Mouse (Mus musculus) mouse trophoblast stem cell (cell line): ENCODE measurements around the gene St6galnac3.

ENCODE experiments used
- in situ Hi-C, 2 experiments: fragments of 300-500 bp; cut with MseI, MboI; formaldehyde crosslinking; loops; 2 replicates in 1 of 2; 3 replicates in 1 of 2; pipeline ENCODE4 v1.15.1; 2025

Gene St6galnac3

DNA sequence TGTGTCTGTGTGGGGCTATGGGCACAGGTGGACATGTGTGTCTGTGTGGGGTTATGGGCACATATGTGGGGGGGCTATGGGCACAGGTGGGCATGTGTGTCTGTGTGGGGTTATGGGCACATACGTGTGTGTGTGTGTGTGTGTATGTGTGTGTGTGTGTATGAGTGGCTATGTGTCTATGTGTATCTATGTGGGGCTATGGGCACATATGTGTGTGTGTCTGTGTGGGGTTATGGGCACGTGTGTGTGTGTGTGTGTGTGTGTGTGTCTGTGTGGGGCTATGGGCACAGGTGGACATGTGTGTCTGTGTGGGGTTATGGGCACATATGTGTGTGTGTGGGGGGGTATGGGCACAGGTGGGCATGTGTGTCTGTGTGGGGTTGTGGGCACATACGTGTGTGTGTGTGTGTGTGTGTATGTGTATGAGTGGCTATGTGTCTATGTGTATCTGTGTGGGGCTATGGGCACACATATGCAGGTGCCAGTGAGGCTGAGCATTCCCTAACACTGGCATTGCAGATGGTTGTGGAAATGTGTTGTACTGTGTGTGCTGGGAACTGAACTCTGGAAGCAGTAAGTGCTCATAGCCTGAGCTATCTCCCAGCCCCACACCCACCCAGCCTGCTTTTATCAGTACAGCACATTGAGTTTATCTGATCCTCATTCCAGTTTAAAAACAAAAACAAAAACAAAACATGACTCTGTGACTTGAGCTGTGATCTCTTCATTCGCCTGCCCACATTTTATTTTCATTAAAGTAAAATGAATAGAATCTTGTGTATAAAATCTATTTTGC is 8.6 kb upstream of the St6galnac3 start:
- in situ Hi-C loops = no loop called here

DNA sequence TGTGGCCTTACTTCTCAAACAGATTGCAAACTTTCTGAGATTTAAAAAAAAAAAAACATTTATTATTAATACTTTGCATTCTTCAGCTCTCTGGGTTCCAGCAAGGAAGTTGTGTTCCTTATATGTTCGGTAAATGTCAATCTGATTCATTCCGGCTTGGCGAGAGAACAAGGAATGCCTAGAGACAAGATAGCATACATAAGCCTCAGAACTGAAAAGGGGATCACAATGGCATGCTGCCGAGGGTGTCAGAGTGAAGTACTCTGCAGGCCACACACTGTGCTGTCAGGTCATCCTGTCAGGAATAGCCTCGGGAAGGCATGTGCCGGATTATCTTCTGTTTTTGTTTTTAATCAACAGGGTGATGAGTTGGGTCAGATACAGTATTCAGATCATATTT is 7.8 kb upstream of the St6galnac3 start:
- in situ Hi-C loops = no loop called here

DNA sequence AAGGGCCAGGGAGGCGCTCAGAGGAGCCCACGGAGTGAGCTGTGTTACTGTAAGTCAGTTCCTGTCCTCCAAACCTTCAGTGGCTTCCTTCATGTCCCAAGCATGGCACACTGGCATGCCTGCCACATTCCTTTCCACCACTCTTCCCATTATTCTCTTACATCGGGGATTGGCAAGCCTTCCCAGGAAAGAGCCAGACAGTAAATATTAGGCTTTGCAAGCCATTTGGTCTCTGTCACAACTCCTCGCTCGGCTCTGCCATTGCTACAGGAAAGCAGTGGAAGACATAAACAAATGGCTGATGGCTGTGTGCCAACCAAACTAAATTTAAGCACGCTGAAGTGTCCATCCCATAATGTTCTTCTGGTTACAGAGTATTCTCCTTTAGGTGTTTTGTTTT is 7.1 kb upstream of the St6galnac3 start:
- in situ Hi-C loops = no loop called here

DNA sequence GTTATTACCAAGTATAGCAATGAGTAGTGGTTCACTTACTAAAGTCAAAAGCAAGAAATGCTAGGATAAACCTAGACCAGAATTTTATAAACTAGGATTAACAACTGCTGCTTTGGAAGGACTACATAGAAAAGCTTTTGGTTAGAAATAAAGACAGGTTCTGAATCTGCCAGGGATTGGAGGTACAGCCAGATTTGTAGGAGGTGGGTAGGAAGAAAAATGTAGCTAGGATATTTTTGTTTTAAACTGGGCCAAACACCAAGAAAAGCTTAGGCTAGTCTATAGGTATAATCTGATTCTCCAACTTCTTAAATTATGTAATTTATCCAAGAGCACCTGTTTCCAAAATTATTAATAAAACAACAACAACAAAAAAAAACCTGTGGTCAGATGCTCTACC is 3.6 kb upstream of the St6galnac3 start:
- in situ Hi-C loops = no loop called here

DNA sequence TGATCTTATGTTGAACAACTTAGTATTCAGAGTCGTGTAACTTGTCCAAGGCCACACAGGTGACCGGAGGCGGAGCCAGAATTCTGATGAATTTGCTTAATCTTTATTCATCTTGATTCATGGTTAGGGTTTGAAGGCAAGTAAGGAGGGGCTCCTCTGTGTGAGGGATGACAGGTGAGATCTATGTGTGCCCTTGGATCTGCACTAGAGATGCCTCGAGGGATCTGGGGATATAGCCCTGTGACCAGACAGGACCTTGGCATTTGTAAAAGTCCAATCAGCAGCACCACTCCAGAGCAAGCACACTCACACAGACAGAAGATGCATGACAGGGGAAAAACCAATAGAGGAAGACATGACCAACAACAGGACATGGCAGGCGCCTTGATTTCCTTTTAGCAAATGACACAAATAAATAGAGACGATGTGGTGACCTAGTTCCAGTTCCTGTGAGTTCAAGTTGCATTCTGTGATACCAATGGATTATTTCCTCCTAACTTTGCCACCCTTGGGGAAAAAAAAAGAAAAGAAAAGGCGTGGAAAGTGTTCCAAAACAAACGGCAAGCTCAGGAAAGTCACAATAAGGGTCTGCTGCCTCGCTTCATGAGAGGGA is 1.4 kb downstream of the St6galnac3 start:
- in situ Hi-C loops = no loop called here

DNA sequence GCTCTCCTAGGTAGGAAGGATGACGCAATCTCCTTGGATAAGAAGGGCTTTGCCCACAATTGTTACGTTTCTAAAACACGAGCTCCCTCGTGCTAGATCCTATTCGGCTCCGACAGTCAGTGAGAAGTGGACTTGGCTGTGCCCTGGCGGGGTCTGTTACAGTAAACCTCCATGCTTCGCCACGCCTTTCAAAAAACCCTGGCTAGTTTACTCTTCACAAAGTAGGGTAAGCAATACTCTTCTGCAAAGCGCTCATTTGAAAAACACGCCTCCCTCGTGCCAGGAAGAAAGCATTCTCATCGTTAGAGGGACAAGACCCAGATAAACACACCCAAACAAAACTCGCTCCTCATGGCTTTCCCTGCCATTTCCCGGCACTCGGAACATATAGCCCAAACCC is 3.4 kb downstream of the St6galnac3 start:
- in situ Hi-C loops = no loop called here

DNA sequence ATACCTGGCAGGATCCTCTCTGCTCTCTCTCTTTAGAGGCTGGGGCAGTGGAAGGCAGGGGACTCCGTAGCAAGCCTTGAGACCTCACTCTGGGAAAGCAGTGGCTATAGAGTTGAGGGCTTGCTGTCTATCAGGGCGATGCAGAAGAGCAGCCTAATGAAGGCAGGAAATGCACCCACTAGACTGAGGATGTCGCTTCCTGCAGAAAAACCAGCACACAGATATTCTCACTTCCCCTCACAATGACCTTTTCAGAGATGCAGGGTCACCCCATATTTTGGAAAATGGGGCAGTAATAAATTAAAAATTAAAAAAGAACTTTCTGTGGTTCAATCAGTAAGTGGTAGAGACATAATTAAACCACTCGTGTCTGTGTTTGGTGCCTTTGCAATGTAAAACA is 4.1 kb downstream of the St6galnac3 start:
- in situ Hi-C loops = no loop called here

DNA sequence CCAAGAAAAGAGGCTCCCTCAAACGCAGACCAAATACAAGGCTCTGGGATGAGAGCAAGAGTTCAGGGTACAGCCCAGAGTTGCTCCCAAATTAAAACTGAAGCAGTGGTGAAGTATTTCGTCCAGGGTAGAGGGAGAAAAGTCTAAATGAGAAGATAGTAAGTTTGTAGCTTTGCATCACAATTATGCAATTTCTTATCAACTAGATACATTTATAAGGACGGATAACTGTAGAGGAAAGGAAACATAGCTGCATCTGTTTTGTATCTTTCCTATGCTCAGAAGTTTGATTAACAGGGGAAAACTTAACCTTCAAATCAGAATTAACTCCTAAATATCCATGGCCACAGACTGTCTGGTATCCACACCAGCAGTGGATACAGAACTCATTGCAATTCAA is 4.7 kb downstream of the St6galnac3 start:
- in situ Hi-C loops = no loop called here

DNA sequence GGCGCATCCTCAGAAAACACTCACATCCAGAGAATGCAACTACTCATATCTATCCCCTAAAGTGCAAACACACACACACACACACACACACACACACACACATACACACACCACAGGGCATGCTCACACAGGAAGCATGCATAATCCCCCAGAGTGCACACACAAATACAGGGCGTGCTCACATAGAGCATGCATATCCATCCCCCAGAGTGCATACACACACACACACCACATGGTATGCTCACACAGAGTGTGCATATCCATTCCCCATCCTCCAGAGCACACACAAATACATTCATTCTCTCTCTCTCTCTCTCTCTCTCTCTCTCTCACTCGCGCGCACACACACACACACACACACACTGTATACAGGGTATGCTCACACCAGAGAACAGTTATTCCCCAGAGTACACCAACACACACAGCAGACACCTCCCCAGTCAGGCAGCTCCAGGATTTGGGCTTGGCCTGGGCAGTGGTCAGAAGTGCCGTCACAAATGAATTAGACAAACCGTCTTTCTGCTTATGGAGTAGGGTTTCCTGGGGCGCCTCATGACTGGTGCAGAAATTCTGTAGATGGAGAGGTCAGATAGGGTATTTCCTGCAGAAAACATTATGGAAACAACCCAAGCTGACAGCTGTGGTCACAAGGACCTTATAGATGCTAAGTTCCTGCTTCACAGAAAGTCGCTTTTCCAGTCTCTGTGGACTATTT is 5.6 kb downstream of the St6galnac3 start:
- in situ Hi-C loops = no loop called here

DNA sequence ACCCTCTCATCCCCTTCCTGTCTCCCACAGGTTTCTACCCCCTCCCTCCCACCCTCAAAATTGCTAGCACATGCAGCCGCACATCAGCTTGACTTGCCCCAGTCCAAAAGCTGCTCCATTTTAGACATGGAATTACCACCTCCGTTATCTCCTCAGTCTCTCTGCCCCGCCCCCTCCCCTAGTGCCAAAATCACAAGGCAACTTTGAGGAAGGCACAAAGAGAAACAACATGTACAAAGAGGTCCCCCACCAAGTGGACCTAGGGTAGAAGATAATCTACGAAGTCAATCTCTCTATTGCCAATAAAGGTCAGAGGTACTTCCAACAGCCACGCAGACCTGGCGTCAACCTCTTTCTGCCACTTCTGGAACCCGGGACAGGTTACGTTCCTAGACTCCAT is 6.2 kb downstream of the St6galnac3 start:
- in situ Hi-C loops = no loop called here

DNA sequence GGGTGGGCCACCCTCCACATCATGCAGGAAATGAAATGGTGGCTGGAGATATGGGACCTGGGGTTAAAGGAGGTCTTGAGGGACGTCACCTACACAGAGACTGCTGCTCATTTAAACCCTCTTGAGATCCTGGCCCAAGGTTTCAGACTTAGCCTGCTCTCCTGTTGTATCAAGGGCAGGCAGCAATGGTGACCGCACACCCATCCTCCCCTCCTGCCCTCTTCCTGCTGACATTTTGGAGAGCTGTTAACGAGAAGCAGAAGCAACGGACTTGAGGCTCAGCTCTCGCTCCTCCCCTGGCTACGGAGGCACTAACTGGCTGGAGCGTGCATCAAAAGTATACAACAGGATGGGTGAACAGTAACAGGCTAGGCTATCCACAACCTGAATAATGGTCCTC is 7.2 kb downstream of the St6galnac3 start:
- in situ Hi-C loops = no loop called here

DNA sequence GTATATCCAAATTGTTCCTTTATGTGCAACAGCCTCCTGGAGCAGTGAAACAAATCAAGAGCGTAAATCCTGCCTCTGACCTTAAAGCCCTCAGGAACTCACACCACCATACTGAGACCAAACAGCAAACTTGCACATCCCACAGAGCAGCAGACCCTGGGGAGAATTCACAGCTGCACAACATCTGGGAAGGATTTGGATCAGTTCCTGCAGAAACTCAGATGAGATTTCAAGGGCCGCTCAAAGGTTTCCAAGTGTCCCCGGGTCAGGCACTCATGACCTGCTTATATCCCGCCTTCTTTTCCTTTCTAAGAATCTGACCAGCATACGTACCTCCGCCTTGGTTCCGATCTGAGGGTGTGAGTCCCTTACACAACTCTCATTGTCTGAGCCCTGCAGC is 9.3 kb downstream of the St6galnac3 start:
- in situ Hi-C loops = no loop called here

DNA sequence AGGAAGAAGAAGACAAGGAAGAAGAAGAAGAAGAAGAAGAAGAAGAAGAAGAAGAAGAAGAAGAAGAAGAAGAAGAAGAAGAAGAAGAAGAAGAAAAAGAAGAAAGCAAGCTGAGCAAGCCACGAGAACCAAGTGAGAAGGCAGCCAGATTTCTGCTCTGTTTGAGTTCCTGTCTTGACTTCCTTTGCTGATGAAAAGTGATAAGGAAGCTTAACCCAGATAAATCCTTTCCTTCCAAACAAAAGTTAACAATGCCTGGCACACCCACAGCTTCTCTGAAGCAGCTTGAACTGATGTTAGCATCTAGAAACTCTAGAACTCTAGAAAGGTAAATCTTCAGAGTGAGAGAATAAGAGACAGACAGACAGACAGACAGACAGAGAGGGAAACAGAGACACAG is 14.4 kb downstream of the St6galnac3 start:
- in situ Hi-C loops = no loop called here

DNA sequence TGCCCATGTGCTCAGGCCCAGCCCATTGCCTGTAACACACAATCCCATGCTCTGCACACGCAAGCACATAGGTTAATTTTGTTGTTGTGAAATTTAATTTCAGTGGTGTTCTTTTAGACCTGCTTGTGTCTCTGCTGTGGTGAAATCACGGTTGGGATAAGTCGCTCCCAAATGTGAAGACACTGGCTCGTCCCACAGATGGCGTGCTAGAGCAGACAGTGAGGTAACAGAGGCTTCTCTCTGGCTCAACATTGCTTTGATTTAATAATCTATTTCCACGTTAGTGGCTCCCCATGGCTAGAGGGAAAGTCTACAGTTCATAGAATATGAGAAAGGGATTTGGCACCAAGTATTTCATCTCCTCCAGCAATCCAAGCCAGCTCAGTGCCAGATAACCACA is 17.3 kb downstream of the St6galnac3 start:
- in situ Hi-C loops = no loop called here

DNA sequence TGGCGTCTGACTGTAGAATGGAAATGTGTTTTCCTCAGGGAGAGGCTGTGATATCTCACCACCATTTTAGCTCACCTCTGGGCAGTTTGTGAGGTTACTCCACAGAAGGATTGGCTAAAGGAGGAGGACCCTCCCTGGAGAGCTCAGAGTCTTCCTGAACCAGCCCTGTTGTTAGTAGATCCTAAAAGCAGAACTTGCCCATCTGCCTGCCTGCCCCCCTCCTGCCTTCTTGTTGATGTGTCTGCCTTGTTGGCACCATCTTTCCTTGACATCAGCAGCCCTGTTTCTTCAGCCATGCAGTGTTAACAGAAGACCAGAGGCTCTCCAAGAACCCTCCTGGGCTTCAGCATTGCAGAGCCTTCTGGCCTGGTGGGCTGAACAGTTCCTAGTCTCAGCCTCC is 18.1 kb downstream of the St6galnac3 start:
- in situ Hi-C loops = no loop called here

DNA sequence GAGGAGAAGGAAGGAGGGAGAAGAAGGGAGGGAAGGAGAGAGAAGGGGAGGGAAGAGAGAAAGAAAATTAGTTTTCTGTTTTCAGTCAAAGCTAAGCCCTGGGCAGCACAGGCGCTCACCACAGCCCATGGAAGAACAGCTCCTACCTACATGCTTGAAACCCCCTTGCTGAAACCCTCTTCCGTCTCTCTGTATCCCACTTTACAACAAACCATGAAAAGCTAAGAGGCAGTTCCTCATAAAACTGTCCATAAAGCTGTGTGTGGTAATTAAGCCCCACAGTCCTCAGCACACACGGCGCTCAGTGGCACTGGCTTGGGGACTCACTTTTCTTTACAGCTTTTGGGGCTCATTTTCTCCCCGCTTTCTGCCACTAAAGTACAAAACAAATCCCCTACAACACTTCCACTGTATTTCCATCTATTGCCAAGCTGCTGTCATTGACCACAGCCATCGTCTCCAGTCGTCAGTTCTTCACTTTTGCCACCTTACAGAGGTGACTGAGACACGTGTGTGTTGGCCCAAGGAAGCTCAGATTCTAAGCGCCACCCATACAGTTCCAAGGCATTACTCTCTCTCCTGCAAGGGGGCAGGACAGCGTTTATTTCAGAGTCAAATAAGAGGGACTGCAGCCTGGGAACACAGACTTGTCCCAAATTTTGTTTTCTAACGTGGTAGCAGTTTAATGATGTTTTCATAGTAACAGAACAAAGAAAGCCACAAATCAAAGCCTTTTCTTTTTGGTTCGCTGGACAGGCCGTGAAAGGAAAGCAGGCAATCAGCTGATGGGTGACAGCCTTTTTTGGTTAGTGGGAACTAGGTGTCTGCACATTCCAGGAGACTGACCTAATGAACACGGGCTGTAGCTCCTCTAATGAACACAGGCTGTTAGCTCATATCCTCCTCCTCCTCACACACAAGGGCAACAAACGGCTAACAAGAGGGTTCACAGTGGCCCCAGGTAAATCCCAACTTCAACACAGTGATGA is 22.9 kb downstream of the St6galnac3 start:
- in situ Hi-C loops = no loop called here

DNA sequence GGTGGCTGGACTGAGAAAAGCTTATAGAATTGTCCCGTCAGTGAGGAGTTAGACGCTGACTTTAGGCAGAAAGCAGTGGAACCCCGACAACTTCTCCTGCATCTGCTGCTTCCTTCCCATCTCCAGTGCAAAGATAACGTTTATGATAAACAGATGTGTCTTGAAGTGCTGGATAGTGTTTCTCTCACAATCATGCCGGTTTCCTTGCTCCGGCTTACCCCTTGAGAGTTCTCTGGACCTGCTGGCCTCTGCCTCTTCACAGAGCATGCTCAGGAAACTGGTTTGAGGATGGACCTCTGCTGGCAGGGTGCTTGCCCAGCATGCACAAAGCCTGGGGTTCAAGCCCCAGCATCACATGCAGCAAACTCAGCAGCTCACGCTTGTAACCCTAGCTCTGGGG is 23.8 kb downstream of the St6galnac3 start:
- in situ Hi-C loops = no loop called here

DNA sequence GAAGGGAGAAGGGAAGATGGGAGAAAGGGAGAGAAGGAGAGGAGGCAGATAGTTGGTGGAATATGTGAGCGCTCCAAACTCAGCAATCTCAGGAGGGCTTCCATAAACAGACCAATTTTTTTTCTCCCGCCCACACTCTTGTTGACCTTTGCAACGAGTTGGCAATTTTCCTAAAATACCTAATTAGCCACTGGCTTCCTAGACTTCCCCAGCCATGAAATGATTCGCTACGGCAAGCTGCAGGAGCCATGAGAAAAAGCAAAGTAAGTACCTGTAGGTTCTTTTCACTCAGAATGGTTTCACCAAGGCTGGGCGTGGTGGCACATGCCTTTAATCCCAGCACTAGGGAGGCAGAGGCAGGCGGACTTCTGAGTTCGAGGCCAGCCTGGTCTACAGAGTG is 25.9 kb downstream of the St6galnac3 start:
- in situ Hi-C loops = no loop called here

DNA sequence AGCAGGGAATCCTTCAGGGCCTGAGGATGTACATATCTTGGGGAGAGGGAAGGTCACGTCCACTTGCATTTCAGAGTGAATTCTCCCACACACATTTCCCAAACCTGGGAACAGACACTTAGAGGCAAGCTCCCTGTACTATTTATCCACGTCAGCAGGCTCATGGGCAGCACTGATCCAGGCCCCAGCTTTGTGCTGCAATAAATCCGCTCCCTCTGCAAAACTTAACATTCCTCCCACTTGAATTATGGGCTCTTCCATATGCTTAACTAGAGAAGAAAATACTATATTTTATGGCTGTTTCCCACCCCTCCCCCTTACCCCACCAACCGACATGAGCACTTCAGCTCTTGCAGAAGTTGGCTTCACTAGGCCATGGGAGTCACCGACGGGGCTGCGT is 32.0 kb downstream of the St6galnac3 start:
- in situ Hi-C loops = no loop called here

DNA sequence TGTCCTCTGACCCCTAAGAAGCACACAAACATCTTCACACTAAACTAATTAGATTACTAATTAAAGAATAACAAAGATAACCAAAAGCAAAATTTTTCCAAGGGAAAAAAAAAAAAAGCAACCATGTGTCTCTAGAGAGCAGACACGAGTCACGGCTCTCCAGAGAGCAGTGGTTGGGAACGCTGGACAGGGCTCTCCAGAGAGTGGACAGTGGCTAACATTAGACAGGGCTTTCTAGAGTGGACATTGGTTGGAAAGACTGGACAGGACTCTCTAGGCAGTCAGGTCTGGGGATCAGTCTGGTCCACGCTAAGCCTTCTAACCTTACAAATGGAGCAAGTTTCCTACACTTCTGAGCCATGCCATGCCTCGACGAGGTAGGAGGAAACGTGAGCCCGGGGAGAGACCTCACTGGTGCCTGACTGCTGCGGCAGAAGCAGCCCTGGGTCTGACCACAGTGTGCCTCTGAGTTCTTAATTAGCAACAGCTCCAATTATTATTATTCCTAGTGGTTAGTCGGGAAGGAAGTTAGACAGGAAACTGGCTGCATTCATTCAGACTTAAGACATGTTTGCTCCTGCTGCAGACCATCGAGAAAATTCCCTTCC is 32.7 kb downstream of the St6galnac3 start:
- in situ Hi-C loops = no loop called here

DNA sequence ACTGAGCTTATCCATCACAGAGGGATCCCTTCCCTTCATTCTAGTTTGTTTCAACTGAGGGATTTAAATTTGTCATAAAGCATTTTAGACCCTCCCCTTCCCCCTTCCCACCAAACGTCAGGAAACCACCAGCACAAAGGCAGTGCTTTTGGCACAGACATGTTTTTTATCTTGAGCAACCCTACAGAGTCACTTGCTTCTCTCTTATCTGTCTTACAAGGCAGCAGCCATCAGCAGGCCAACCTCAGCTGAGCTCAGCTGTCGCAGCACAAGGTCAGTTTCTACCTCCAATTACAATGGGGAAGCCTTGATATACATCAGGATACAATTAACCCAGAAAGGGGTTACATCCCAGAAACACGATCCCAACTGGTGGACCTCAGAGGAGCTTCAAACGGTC is 33.4 kb downstream of the St6galnac3 start:
- in situ Hi-C loops = no loop called here
